Mouse (Mus musculus) ES-E14 (cell line): ENCODE data around the gene Cp. TPM values are rescaled to one million over a fixed set of nuclear protein-coding genes. Genes with fewer than 3 reads are reported as not detected.
"Not testable (repeated sequence)": the region's sequence is repeated elsewhere in the genome, so short reads cannot be mapped to it uniquely, and the experiment has no call there.

Source experiments
- DNase-seq: peaks from one replicate; pipeline ENCODE4 v3.0.0-alpha.2; 2013; ENCODE audit warnings: low read depth, low spot score
- H3K27ac ChIP-seq: 2 replicates; pipeline ENCODE4 v1.5.1; 2012; ENCODE audit warnings: low read depth, mild to moderate bottlenecking, low read length, moderate library complexity, mixed read lengths; ENCODE audit not compliant: poor library complexity, insufficient read depth, severe bottlenecking
- H3K36me3 ChIP-seq: 2 replicates; pipeline ENCODE4 v1.6.1; 2012; ENCODE audit warnings: mild to moderate bottlenecking, low read length, moderate library complexity, mixed read lengths; ENCODE audit not compliant: control insufficient read depth, poor library complexity, insufficient read depth, severe bottlenecking
- H3K4me1 ChIP-seq, 2 experiments: fragments of 150-350 bp in 1 of 2; sonication (generic) in 1 of 2; 2 replicates each; pipeline ENCODE4 v1.6.1; 2012; ENCODE audit warnings: low read length in 2 of 2, mild to moderate bottlenecking in 1 of 2, mixed read lengths in 1 of 2; ENCODE audit not compliant: control insufficient read depth in 2 of 2, insufficient read depth in 2 of 2, poor library complexity in 1 of 2
- H3K4me3 ChIP-seq, 2 experiments: fragments of 150-350 bp in 1 of 2; sonication (generic) in 1 of 2; 2 replicates each; pipeline ENCODE4 v1.5.1; 2012; ENCODE audit warnings: low read length in 2 of 2, low read depth in 1 of 2, mild to moderate bottlenecking in 1 of 2, mixed read lengths in 1 of 2; ENCODE audit not compliant: insufficient read depth in 1 of 2, poor library complexity in 1 of 2, severe bottlenecking in 1 of 2
- H3K9ac ChIP-seq: 2 replicates; pipeline ENCODE4 v1.6.1; 2012; ENCODE audit warnings: low read depth, mild to moderate bottlenecking, low read length, mixed read lengths; ENCODE audit not compliant: poor library complexity, insufficient read depth, severe bottlenecking
- H3K9me3 ChIP-seq: fragments of 150-350 bp; sonication (generic); 2 replicates; pipeline ENCODE4 v1.6.1; 2012; ENCODE audit warnings: low read depth, mild to moderate bottlenecking, low read length; ENCODE audit not compliant: control insufficient read depth, insufficient read depth
- CHD2 ChIP-seq: IDR thresholded peaks from 2 replicates; pipeline ENCODE4 v1.6.1; 2014; ENCODE audit warnings: mild to moderate bottlenecking, low read depth, low read length, inconsistent platforms
- HCFC1 ChIP-seq: IDR thresholded peaks from 2 replicates; pipeline ENCODE4 v1.6.1; 2012; ENCODE audit warnings: low read length, inconsistent platforms, borderline replicate concordance; ENCODE audit not compliant: insufficient read depth
- MAFK ChIP-seq: IDR thresholded peaks from 2 replicates; pipeline ENCODE4 v1.6.1; 2014; ENCODE audit warnings: mild to moderate bottlenecking, low read depth, low read length, inconsistent platforms; ENCODE audit not compliant: insufficient read depth
- ZC3H11A ChIP-seq: IDR thresholded peaks from 2 replicates; pipeline ENCODE4 v1.6.1; 2012; ENCODE audit warnings: low read depth, mild to moderate bottlenecking, inconsistent platforms, low read length, borderline replicate concordance
- ZNF384 ChIP-seq: IDR thresholded peaks from 2 replicates; pipeline ENCODE4 v1.6.1; 2012; ENCODE audit warnings: low read depth, low read length, inconsistent platforms
- in situ Hi-C, 2 experiments: fragments of 600-800 bp; cut with MboI; formaldehyde crosslinking; loops; one replicate each; pipeline ENCODE4 v1.15.1; 2025; ENCODE audit warnings: low sequenced_read_pairs in 2 of 2, inconsistent platforms in 1 of 2; ENCODE audit not compliant: unreplicated experiment in 2 of 2
- total RNA-seq: library from RNA; depleted of rRNA; stranded (reverse); fragments of 300-350 nt; gene quantifications from 2 replicates; pipeline ENCODE4 v1.2.3, GENCODE M21; 2012

Gene Cp
- total RNA-seq, 1 experiment, result 0.31 TPM

- Histone ChIP-seq H3K36me3 (no peaks in the 10 kb centered on the region), H3K9ac (peak within 1 kb of the TSS; percentile 78), H3K9me3 (no peaks in the 10 kb centered on the region), H3K27ac (peak within 1 kb of the TSS; percentile 42; the same call in 1 of the 2 replicates), H3K4me1 (peaks cover 0 to 2% of the 10 kb centered on the region in 2 experiments; a peak in 1 of 4 replicates), H3K4me3 (peak within 1 kb of the TSS; percentile 64 to 82)
- no peak for TF ChIP-seq ZNF384
- TF ChIP-seq HCFC1, result peak; percentile 73; the same call in 1 of the 2 replicates
- TF ChIP-seq MAFK, result no peak
- no peak for TF ChIP-seq CHD2
- TF ChIP-seq ZC3H11A, result no peak
- peak; percentile 79 for DNase-seq
- in situ Hi-C loops, result no loop called here
Measured at GRCm38 (mm10) chr3:20034719-20035404, 78.0 kb downstream of the Cp start, which contains the start of gene Hps3. TSS of gene Hps3 (minus strand) at chr3:20035315.

GRCm38 (mm10) chr3:20036069-20036468, 79.2 kb downstream of the Cp start:
- TF ChIP-seq HCFC1 (no peak), ZC3H11A (no peak), ZNF384 (no peak), MAFK (no peak), CHD2 (no peak)
- Histone ChIP-seq H3K9me3 (no peaks in the 10 kb centered on the region), H3K27ac (no peak overlapping the region), H3K9ac (no peak overlapping the region), H3K36me3 (no peaks in the 10 kb centered on the region), H3K4me1 (peaks cover 0 to 2% of the 10 kb centered on the region in 2 experiments; a peak in 1 of 4 replicates), H3K4me3 (no peak overlapping the region)
- no peak for DNase-seq
- in situ Hi-C loops, result no loop called here

- H3K9ac ChIP-seq, H3K36me3 ChIP-seq, DNase-seq, H3K4me1 ChIP-seq, H3K9me3 ChIP-seq, H3K27ac ChIP-seq, H3K4me3 ChIP-seq, in situ Hi-C loops: not testable (repeated sequence)
Measured at GRCm38 (mm10) chr3:20041461-20041860, 84.6 kb downstream of the Cp start.

- in situ Hi-C loops, H3K27ac ChIP-seq, H3K4me3 ChIP-seq, H3K9me3 ChIP-seq, H3K4me1 ChIP-seq, H3K9ac ChIP-seq, DNase-seq, H3K36me3 ChIP-seq: not testable (repeated sequence)
Measured at GRCm38 (mm10) chr3:20044736-20045135, 87.9 kb downstream of the Cp start.

GRCm38 (mm10) chr3:20057306-20058196, 100.7 kb downstream of the Cp start, which contains the start of gene Hltf:
TSS of gene Hltf (plus strand) at chr3:20057811.
- H3K27ac ChIP-seq, result peak within 1 kb of the TSS; percentile 69
- H3K36me3 ChIP-seq, result no peaks in the 10 kb centered on the region
- peak; percentile 87 for TF ChIP-seq CHD2
- TF ChIP-seq ZC3H11A, result no peak
- TF ChIP-seq HCFC1, result 0 out of 2 replicates have a peak, but pooled peaks have one; percentile 31
- TF ChIP-seq MAFK, result no peak
- TF ChIP-seq ZNF384, result no peak
- no peaks in the 10 kb centered on the region for H3K9me3 ChIP-seq
- peak; percentile 93 for DNase-seq
- H3K4me3 ChIP-seq, result peak within 1 kb of the TSS; percentile 70 to 96
- H3K9ac ChIP-seq, result peak within 1 kb of the TSS; percentile 89
- in situ Hi-C loops, result no loop called here
- peaks cover 0 to 4% of the 10 kb centered on the region in 2 experiments; a peak in 2 of 4 replicates for H3K4me1 ChIP-seq
